21 mouse cellular contexts compared by ENCODE assay signal in the genomic region with DNA sequence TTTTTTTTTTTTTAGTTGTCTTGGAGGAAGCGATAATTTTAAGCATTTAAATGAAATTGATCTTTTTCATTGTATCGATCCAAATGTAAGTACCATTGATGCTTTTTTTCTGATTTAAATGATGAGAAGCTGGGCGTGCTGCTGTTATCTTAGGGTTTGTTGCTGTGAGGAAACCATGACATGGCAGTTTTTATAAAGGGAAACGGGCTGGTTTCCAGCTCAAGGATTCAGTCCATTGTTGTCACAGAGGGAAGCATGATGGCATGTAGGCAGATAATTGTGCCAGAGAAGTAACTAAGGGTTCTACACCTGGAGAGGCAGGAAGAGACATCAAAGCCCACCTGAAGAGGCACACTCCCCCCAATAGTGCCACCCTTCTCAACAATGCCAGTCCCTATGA. TPM values are rescaled to one million over a fixed set of nuclear protein-coding genes. Genes with fewer than 3 reads are reported as not detected.
A peak's percentile ranks its signal among the peaks of the same experiment; 100 is the strongest.
DNase-seq lines count a peak whose midpoint lies in the region; ATAC-seq and TF ChIP-seq lines count a peak whose summit lies in the region.
"Had no signal": no experiment of that assay in that cellular context is flagged by ENCODE, and none has a peak within 500 bp of the region (broad histone marks: within the 10 kb centered on the region; RNA-seq: fewer than 3 reads in every experiment).

No protein-coding gene starts in this region.

- intact Hi-C loops in gastrocnemius, postnatal 36 days (cut with DNase I) = no loop called here

- H3K9me3 ChIP-seq in heart, embryonic 11.5 days (replicated peaks; ENCODE audit: control insufficient read depth, low read length) = no peaks in the 10 kb centered on the region
- H3K9me3 ChIP-seq in liver, embryonic 11.5 days (ENCODE audit: control insufficient read depth, low read length) = no peaks in the 10 kb centered on the region
- no peaks in the 10 kb centered on the region for H3K9me3 ChIP-seq in liver, embryonic 14.5 days (ENCODE audit: control insufficient read depth, low read length)
- no peaks in the 10 kb centered on the region for H3K9me3 ChIP-seq in hindbrain, postnatal 0 days (ENCODE audit: low read length)
- H3K9me3 ChIP-seq: hindbrain, embryonic 13.5 days; neural tube, embryonic 13.5 days had no signal

- H3K79me2 ChIP-seq in liver, adult 2 months (ENCODE audit: control insufficient read depth, insufficient read depth, low read length) = peaks cover 25% of the 10 kb centered on the region; the same call in 1 of the 2 replicates

- no peak overlapping the region for H3K9ac ChIP-seq in heart, embryonic 11.5 days (ENCODE audit: low read depth, low read length)
- no peak overlapping the region for H3K9ac ChIP-seq in liver, adult 2 months (ENCODE audit: low read depth, low read length)
- no peak overlapping the region for H3K9ac ChIP-seq in liver, embryonic 11.5 days (ENCODE audit: low read depth, low read length)
- no peak overlapping the region for H3K9ac ChIP-seq in liver, embryonic 14.5 days (replicated peaks)
- no peak overlapping the region for H3K9ac ChIP-seq in hindbrain, postnatal 0 days (replicated peaks; ENCODE audit: low read length)
- H3K9ac ChIP-seq: hindbrain, embryonic 13.5 days; lung, embryonic 14.5 days; neural tube, embryonic 13.5 days had no signal

- no peak overlapping the region for H3K27ac ChIP-seq in heart, embryonic 11.5 days (ENCODE audit: low read depth, low read length)
- peak overlapping the region; percentile 55 for H3K27ac ChIP-seq in liver, adult 2 months (replicated peaks; ENCODE audit: insufficient read depth, low read depth, low read length)
- H3K27ac ChIP-seq in liver, embryonic 11.5 days (ENCODE audit: low read depth, low read length) = no peak overlapping the region
- H3K27ac ChIP-seq in liver, embryonic 14.5 days = no peak overlapping the region
- H3K27ac ChIP-seq in hindbrain, postnatal 0 days = no peak overlapping the region
- H3K27ac ChIP-seq: hindbrain, embryonic 13.5 days; left cerebral cortex, adult 2 months; macrophage; neural tube, embryonic 13.5 days had no signal

- no peaks in the 10 kb centered on the region for H3K27me3 ChIP-seq in heart, embryonic 11.5 days (ENCODE audit: control insufficient read depth, insufficient read depth, low read length)
- H3K27me3 ChIP-seq in liver, adult 2 months (ENCODE audit: control insufficient read depth, insufficient read depth, low read length) = no peaks in the 10 kb centered on the region
- no peaks in the 10 kb centered on the region for H3K27me3 ChIP-seq in liver, embryonic 11.5 days (replicated peaks; ENCODE audit: control insufficient read depth, insufficient read depth, low read length)
- H3K27me3 ChIP-seq in liver, embryonic 14.5 days (ENCODE audit: control insufficient read depth, insufficient read depth, low read length) = no peaks in the 10 kb centered on the region
- H3K27me3 ChIP-seq in hindbrain, postnatal 0 days (ENCODE audit: insufficient read depth, low read length) = no peaks in the 10 kb centered on the region
- H3K27me3 ChIP-seq: hindbrain, embryonic 13.5 days; neural tube, embryonic 13.5 days had no signal

- H3K4me3 ChIP-seq in heart, embryonic 11.5 days (ENCODE audit: low read depth, low read length) = no peak overlapping the region
- no peak overlapping the region for H3K4me3 ChIP-seq in liver, adult 2 months (ENCODE audit: insufficient read depth, low read depth, low read length)
- no peak overlapping the region for H3K4me3 ChIP-seq in liver, embryonic 11.5 days (ENCODE audit: low read depth, low read length)
- H3K4me3 ChIP-seq in liver, embryonic 14.5 days (ENCODE audit: insufficient read depth in 1 of 2, low read depth in 2 of 2, low read length in 2 of 2) = no peak overlapping the region
- H3K4me3 ChIP-seq in hindbrain, postnatal 0 days (ENCODE audit: low read length) = no peak overlapping the region
- H3K4me3 ChIP-seq: hindbrain, embryonic 13.5 days; left cerebral cortex, adult 2 months; neural tube, embryonic 13.5 days had no signal

- WGBS in heart, embryonic 11.5 days (ENCODE audit: insufficient replicate concordance) = 76% methylated on average over 4 of the region's 4 CpGs
- 36% methylated on average over 4 of the region's 4 CpGs for WGBS in liver, adult 2 months
- WGBS in liver, embryonic 11.5 days = 68% methylated on average over 4 of the region's 4 CpGs
- 45% methylated on average over 4 of the region's 4 CpGs for WGBS in liver, embryonic 14.5 days (ENCODE audit: insufficient replicate concordance)
- 87% methylated on average over 4 of the region's 4 CpGs for WGBS in hindbrain, postnatal 0 days

- TF ChIP-seq POLR2A in liver, adult 2 months (IDR thresholded peaks at IDR 0.05; ENCODE audit: extremely low read depth, insufficient read depth, low read length) = no peak

- H3K36me3 ChIP-seq in heart, embryonic 11.5 days (ENCODE audit: control insufficient read depth, insufficient read depth, low read length) = peaks cover 26% of the 10 kb centered on the region
- peaks cover 41% of the 10 kb centered on the region for H3K36me3 ChIP-seq in liver, adult 2 months (ENCODE audit: control insufficient read depth, insufficient read depth, low read length)
- peaks cover 44% of the 10 kb centered on the region for H3K36me3 ChIP-seq in liver, embryonic 11.5 days (ENCODE audit: control insufficient read depth, insufficient read depth, low read length)
- H3K36me3 ChIP-seq in liver, embryonic 14.5 days (replicated peaks; ENCODE audit: control insufficient read depth, insufficient read depth, low read depth) = peaks cover 60% of the 10 kb centered on the region
- peaks cover 29% of the 10 kb centered on the region for H3K36me3 ChIP-seq in hindbrain, postnatal 0 days (ENCODE audit: insufficient read depth, low read length)

- no peak overlapping the region for H3K4me2 ChIP-seq in heart, embryonic 11.5 days
- no peak overlapping the region for H3K4me2 ChIP-seq in liver, embryonic 11.5 days
- H3K4me2 ChIP-seq in liver, embryonic 14.5 days (ENCODE audit: low read depth) = no peak overlapping the region
- H3K4me2 ChIP-seq in hindbrain, postnatal 0 days (ENCODE audit: low read depth, low read length) = no peak overlapping the region
- H3K4me2 ChIP-seq: hindbrain, embryonic 13.5 days; lung, embryonic 14.5 days; neural tube, embryonic 13.5 days had no signal

- DNase-seq in heart, adult 18-20 months = peak; percentile 50 to 51
- peak; percentile 69 for DNase-seq in liver, adult 2 months (ENCODE audit: extremely low read depth, low read depth, low spot score)
- DNase-seq in liver, embryonic 11.5 days (ENCODE audit: low spot score) = no peak
- DNase-seq in liver, embryonic 14.5 days (ENCODE audit: low read depth in 3 of 3, low spot score in 3 of 3) = no peak
- DNase-seq in gastrocnemius, postnatal 36 days = no peak
- no peak for DNase-seq in retina, embryonic 14.5 days (ENCODE audit: low spot score)
- no peak for DNase-seq in hindbrain, postnatal 0 days (ENCODE audit: low spot score)
- DNase-seq: cerebellum, adult 9-11 months; heart, postnatal 10 days; kidney, postnatal 4 days; layer of hippocampus, adult 9-11 months; lung, embryonic 14.5 days; midbrain, embryonic 14.5 days; thymus, postnatal 36 days had no signal

- ATAC-seq in heart, embryonic 11.5 days (replicated peaks; ENCODE audit: insufficient number of reproducible peaks, low FRiP score, low TSS enrichment) = no peak
- ATAC-seq in liver, embryonic 11.5 days (replicated peaks; ENCODE audit: low FRiP score) = no peak
- peak; percentile 51; the same call in 1 of the 2 replicates for ATAC-seq in liver, embryonic 14.5 days (ENCODE audit: insufficient read depth)
- no peak for ATAC-seq in hindbrain, postnatal 0 days
- ATAC-seq: CD4-positive, CD25-positive, alpha-beta regulatory T cell, adult 4 months; forebrain, embryonic 16.5 days had no signal

- no peak for TF ChIP-seq EP300 in liver, embryonic 14.5 days (IDR thresholded peaks at IDR 0.05; ENCODE audit: low read depth)

- no peak for TF ChIP-seq CTCF in liver, adult 2 months (IDR thresholded peaks at IDR 0.05; ENCODE audit: low read depth, low read length)
- TF ChIP-seq CTCF in liver, embryonic 14.5 days (IDR thresholded peaks at IDR 0.05; ENCODE audit: low read depth) = no peak
- TF ChIP-seq CTCF in hindbrain, postnatal 0 days (IDR thresholded peaks at IDR 0.05; ENCODE audit: low read depth) = no peak

- H3K4me1 ChIP-seq in heart, embryonic 11.5 days (ENCODE audit: control insufficient read depth, insufficient read depth, low read length) = 0 out of 2 replicates have a peak, but pooled peaks cover 2% of the 10 kb centered on the region
- peaks cover 19% of the 10 kb centered on the region for H3K4me1 ChIP-seq in liver, adult 2 months (ENCODE audit: control insufficient read depth, insufficient read depth, low read length)
- peaks cover 4% of the 10 kb centered on the region for H3K4me1 ChIP-seq in liver, embryonic 11.5 days (replicated peaks; ENCODE audit: control insufficient read depth, insufficient read depth, low read length)
- peaks cover 6 to 10% of the 10 kb centered on the region in 2 experiments for H3K4me1 ChIP-seq in liver, embryonic 14.5 days (replicated peaks; ENCODE audit: control insufficient read depth in 2 of 2, insufficient read depth in 2 of 2, low read length in 1 of 2)
- no peaks in the 10 kb centered on the region for H3K4me1 ChIP-seq in hindbrain, postnatal 0 days (ENCODE audit: insufficient read depth, low read length)
- H3K4me1 ChIP-seq: hindbrain, embryonic 13.5 days; neural tube, embryonic 13.5 days had no signal

RNA-seq across cellular contexts. Expression of gene Ptges3, which starts 10.4 kb away (rescaled TPM):
- 100 to 1,000 TPM; 104 to 110 TPM for total RNA-seq in heart, adult 18-20 months (2021)
- polyA plus RNA-seq in heart, embryonic 11.5 days (2014; fragmentation: Nextera tagmentation; extraction: Ambion mirVana) = 354 and 377 TPM in 2 replicates
- 90.4 and 97.3 TPM in 2 replicates for total RNA-seq in liver, adult 2 months (2014; rRNA removed)
- 24.8 and 30.9 TPM in 2 replicates for polyA plus RNA-seq in liver, adult 2 months (2012; rRNA removed)
- 527 and 567 TPM in 2 replicates for polyA plus RNA-seq in liver, embryonic 11.5 days (2014; fragmentation: Nextera tagmentation; extraction: Ambion mirVana)
- polyA plus RNA-seq in liver, embryonic 14.5 days (2012; rRNA removed) = 20.9 and 40.1 TPM in 2 replicates
- polyA plus RNA-seq in liver, embryonic 14.5 days (2014; fragmentation: Nextera tagmentation; extraction: Ambion mirVana) = 233 and 244 TPM in 2 replicates
- total RNA-seq in gastrocnemius, postnatal 36 days (2021) = 10 to 100 TPM; 56.6 to 60.7 TPM
- total RNA-seq in hindbrain, postnatal 0 days (2014; rRNA removed) = 81.6 and 87.7 TPM in 2 replicates
- polyA plus RNA-seq in hindbrain, postnatal 0 days (2015; fragmentation: Nextera tagmentation; extraction: Ambion mirVana) = 417 and 428 TPM in 2 replicates

RNA-seq across cellular contexts. Expression of gene Atp5b, which starts 13.9 kb away (rescaled TPM):
- 1,000 to 10,000 TPM; 8,639 to 9,190 TPM for total RNA-seq in heart, adult 18-20 months (2021)
- 4,523 and 4,948 TPM in 2 replicates for polyA plus RNA-seq in heart, embryonic 11.5 days (2014; fragmentation: Nextera tagmentation; extraction: Ambion mirVana)
- 1,653 and 1,721 TPM in 2 replicates for total RNA-seq in liver, adult 2 months (2014; rRNA removed)
- 2,471 and 2,841 TPM in 2 replicates for polyA plus RNA-seq in liver, adult 2 months (2012; rRNA removed)
- 2,564 and 2,777 TPM in 2 replicates for polyA plus RNA-seq in liver, embryonic 11.5 days (2014; fragmentation: Nextera tagmentation; extraction: Ambion mirVana)
- polyA plus RNA-seq in liver, embryonic 14.5 days (2012; rRNA removed) = 910 and 999 TPM in 2 replicates
- polyA plus RNA-seq in liver, embryonic 14.5 days (2014; fragmentation: Nextera tagmentation; extraction: Ambion mirVana) = 1,823 and 1,877 TPM in 2 replicates
- 1,000 to 10,000 TPM; 3,740 to 3,926 TPM for total RNA-seq in gastrocnemius, postnatal 36 days (2021)
- total RNA-seq in hindbrain, postnatal 0 days (2014; rRNA removed) = 6,623 and 6,768 TPM in 2 replicates
- polyA plus RNA-seq in hindbrain, postnatal 0 days (2015; fragmentation: Nextera tagmentation; extraction: Ambion mirVana) = 2,401 and 2,438 TPM in 2 replicates

RNA-seq across cellular contexts. Expression of gene Baz2a, which starts 22.2 kb away (rescaled TPM):
- total RNA-seq in heart, adult 18-20 months (2021) = 10 to 100 TPM; 19.0 to 20.3 TPM
- polyA plus RNA-seq in heart, embryonic 11.5 days (2014; fragmentation: Nextera tagmentation; extraction: Ambion mirVana) = 10.9 and 21.7 TPM in 2 replicates
- total RNA-seq in liver, adult 2 months (2014; rRNA removed) = 6.6 and 9.1 TPM in 2 replicates
- polyA plus RNA-seq in liver, adult 2 months (2012; rRNA removed) = 9.7 and 12.3 TPM in 2 replicates
- polyA plus RNA-seq in liver, embryonic 11.5 days (2014; fragmentation: Nextera tagmentation; extraction: Ambion mirVana) = 11.1 and 13.0 TPM in 2 replicates
- 9.5 TPM in 2 replicates for polyA plus RNA-seq in liver, embryonic 14.5 days (2012; rRNA removed)
- 9.1 and 10.3 TPM in 2 replicates for polyA plus RNA-seq in liver, embryonic 14.5 days (2014; fragmentation: Nextera tagmentation; extraction: Ambion mirVana)
- total RNA-seq in gastrocnemius, postnatal 36 days (2021) = 10 to 100 TPM; 11.9 to 14.2 TPM
- total RNA-seq in hindbrain, postnatal 0 days (2014; rRNA removed) = 14.3 and 15.0 TPM in 2 replicates
- 10.2 and 10.6 TPM in 2 replicates for polyA plus RNA-seq in hindbrain, postnatal 0 days (2015; fragmentation: Nextera tagmentation; extraction: Ambion mirVana)

RNA-seq across cellular contexts. Expression of gene Naca, which starts 33.8 kb away (rescaled TPM):
- 100 to 1,000 TPM; 462 to 532 TPM for total RNA-seq in heart, adult 18-20 months (2021)
- 678 and 713 TPM in 2 replicates for polyA plus RNA-seq in heart, embryonic 11.5 days (2014; fragmentation: Nextera tagmentation; extraction: Ambion mirVana)
- 353 and 448 TPM in 2 replicates for total RNA-seq in liver, adult 2 months (2014; rRNA removed)
- 170 and 182 TPM in 2 replicates for polyA plus RNA-seq in liver, adult 2 months (2012; rRNA removed)
- 1,053 and 1,054 TPM in 2 replicates for polyA plus RNA-seq in liver, embryonic 11.5 days (2014; fragmentation: Nextera tagmentation; extraction: Ambion mirVana)
- 160 and 272 TPM in 2 replicates for polyA plus RNA-seq in liver, embryonic 14.5 days (2012; rRNA removed)
- polyA plus RNA-seq in liver, embryonic 14.5 days (2014; fragmentation: Nextera tagmentation; extraction: Ambion mirVana) = 519 and 530 TPM in 2 replicates
- total RNA-seq in gastrocnemius, postnatal 36 days (2021) = 100 to 1,000 TPM; 318 to 407 TPM
- 295 and 315 TPM in 2 replicates for total RNA-seq in hindbrain, postnatal 0 days (2014; rRNA removed)
- 450 and 463 TPM in 2 replicates for polyA plus RNA-seq in hindbrain, postnatal 0 days (2015; fragmentation: Nextera tagmentation; extraction: Ambion mirVana)

RNA-seq across cellular contexts. Expression of gene Prim1, which starts 54.2 kb away (rescaled TPM):
- 1 to 10 TPM; 1.5 to 2.2 TPM for total RNA-seq in heart, adult 18-20 months (2021)
- 56.0 and 61.4 TPM in 2 replicates for polyA plus RNA-seq in heart, embryonic 11.5 days (2014; fragmentation: Nextera tagmentation; extraction: Ambion mirVana)
- total RNA-seq in liver, adult 2 months (2014; rRNA removed) = 3.5 and 5.5 TPM in 2 replicates
- 1.3 and 1.5 TPM in 2 replicates for polyA plus RNA-seq in liver, adult 2 months (2012; rRNA removed)
- 106 and 112 TPM in 2 replicates for polyA plus RNA-seq in liver, embryonic 11.5 days (2014; fragmentation: Nextera tagmentation; extraction: Ambion mirVana)
- 26.3 and 42.0 TPM in 2 replicates for polyA plus RNA-seq in liver, embryonic 14.5 days (2012; rRNA removed)
- 78.2 and 84.1 TPM in 2 replicates for polyA plus RNA-seq in liver, embryonic 14.5 days (2014; fragmentation: Nextera tagmentation; extraction: Ambion mirVana)
- 1 to 10 TPM in 1 of 2 experiments, under 1 TPM in 1; 0.71 to 1.1 TPM for total RNA-seq in gastrocnemius, postnatal 36 days (2021)
- total RNA-seq in hindbrain, postnatal 0 days (2014; rRNA removed) = 15.2 and 19.6 TPM in 2 replicates
- 33.3 and 36.1 TPM in 2 replicates for polyA plus RNA-seq in hindbrain, postnatal 0 days (2015; fragmentation: Nextera tagmentation; extraction: Ambion mirVana)

Comparison
In these comparisons a context has a peak if more than half of its experiments do, and no peak if none do; other contexts are left out.
1. DNase-seq: peak in heart, adult 18-20 months (2 of 2) and liver, adult 2 months (single experiment); none in liver, embryonic 11.5 days (single experiment), liver, embryonic 14.5 days (0 of 3), gastrocnemius, postnatal 36 days (0 of 2), retina, embryonic 14.5 days (single experiment) and hindbrain, postnatal 0 days (single experiment).